Mouse (Mus musculus) frontal cortex, adult 2 months (tissue): ENCODE data around the gene Efcab11. TPM values are rescaled to one million over a fixed set of nuclear protein-coding genes. Genes with fewer than 3 reads are reported as not detected.
A peak's percentile ranks its signal among the peaks of the same experiment; 100 is the strongest.

ENCODE experiments used
- DNase-seq, 2 experiments: peaks; one replicate each; pipeline ENCODE4 v3.0.0; 2022; ENCODE audit warnings: low spot score in 1 of 2; ENCODE audit errors: extremely low spot score in 1 of 2
- polyA plus RNA-seq: library from polyadenylated mRNA; depleted of rRNA; stranded (reverse); fragments of >200 nt; gene quantifications from 2 replicates; pipeline ENCODE4 v1.2.3, GENCODE M21; 2012

Gene Efcab11
- polyA plus RNA-seq, 1 experiment: 0.20 TPM

DNA sequence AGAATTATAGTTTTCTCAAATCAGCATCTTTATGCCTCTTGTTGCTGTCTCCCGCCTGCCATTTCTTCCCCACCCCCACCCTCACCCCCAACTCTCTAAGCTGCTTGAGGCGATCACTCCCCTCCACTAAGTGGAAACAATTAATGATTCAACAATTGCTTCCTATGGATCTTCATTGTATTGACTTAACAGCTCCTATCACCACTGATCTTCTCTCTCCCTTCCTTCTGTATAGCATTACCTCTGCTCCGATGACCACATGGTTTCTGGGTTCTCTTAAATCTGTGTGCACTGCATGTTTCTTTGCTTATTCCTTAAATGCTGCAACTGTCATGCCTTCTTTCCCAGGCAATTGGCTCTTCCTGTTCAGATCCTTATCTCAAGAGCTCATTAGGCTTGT lies 120.2 kb downstream of the Efcab11 start:
- DNase-seq: no peak

DNA sequence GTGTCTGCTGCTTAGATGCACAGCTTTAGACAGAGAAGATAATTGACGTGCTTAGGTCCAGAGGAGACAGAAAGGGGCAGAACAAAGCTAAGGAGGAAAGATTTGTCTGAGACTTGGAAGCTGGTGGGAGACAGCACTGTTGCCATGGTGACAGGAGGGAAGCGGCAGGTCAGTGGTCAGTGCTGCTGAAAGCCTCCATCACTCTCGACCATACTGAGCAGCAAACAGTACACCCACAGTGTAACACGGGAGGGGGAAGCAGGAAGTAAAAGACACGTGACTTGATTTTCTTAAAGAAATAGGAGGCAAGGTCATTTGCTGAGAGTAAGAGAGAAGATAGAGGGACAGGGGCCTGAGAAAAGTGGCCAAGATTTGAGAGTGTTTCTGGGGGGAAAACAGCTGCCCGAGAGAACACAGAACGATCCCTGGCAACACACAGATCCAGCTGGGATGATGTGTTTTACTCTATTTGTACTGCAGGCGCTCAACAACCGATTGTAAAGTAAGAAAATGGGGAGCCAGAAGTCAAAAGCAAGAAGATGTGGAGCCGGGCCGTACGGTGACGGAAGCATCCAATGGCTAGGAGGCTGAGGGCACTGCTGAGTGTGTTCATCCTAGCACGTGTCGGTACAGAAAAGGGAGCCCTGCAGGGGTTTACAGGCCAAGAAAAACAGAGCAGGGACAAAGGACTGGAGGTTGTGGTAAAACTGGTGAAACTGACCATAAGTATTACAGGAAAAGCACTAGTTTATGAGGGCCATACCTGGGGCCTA lies 126.3 kb downstream of the Efcab11 start:
- DNase-seq: no peak

DNA sequence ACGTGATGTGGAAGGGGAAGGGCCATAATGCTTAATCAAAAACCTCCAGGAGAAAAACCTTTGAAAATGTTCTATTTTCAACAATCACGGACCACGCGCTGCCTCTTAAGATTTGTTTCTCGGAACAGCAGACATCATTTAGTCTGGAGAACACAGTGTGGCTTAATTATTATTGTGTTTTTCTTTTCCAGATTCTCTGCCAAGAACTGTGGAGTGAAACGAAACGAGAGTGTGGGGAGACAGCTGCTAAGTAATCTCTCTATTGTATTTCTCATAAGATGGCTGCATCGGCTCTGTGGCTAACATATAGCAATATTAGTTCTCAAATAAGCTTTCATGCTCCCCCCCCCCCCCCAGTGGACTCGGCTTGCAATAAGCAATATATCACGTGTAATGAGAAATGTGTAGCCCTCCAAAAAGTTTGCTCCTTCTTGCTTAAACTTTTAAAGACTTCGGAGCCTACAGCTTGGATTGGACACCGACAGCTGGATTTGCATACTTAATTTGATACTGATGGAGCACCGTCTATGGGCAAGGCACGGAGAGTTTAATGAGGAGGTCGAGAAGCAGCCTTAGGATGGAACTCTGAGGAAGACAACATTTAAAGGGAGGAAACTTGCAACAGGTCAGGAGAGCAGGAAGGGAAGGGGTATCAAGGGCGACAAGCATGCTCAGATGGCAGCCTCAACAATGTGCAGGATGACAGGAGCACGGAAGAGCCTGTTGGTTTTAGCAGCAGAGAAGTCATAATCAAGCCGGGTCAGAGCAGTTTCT lies 127.1 kb downstream of the Efcab11 start:
- DNase-seq: no peak

DNA sequence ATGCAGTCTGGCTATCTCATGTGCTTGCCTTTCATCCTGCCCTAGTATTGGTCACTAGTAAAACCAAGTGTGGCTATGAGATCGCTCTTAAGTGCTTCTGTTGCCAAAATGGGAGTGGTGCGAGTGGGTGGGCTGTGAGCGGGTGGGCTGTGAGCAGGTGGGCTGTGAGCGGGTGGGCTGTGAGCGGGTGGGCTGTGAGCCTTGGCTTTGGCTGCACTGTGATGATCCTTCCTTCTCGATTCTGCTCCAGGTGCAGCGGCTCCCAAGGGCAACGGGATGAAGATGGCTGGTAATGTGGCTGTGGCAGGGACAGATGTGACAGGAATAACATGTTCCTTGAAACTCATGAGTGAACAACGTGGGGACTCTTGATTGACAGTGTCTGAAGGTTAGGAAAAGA lies 128.0 kb downstream of the Efcab11 start:
- DNase-seq: no peak

DNA sequence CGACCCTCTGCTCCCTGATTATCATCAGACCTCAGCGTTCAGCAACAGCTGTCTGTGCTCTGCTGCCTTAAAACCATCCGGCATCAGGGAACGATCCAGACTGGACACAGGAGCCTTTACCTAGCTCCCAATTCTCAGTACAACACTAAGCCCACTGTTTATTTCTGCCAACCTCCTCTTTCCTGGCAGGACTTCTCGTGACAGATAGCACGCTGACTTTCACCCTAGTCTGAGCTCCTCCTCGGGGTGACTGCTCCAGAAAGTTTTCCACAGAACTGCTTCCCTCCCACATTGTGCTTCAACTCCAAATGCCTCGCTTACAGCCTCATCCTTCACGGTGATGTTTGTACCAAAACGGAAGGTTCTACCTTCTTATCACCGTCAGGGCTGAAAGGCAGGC lies 131.3 kb downstream of the Efcab11 start:
- no peak for DNase-seq

DNA sequence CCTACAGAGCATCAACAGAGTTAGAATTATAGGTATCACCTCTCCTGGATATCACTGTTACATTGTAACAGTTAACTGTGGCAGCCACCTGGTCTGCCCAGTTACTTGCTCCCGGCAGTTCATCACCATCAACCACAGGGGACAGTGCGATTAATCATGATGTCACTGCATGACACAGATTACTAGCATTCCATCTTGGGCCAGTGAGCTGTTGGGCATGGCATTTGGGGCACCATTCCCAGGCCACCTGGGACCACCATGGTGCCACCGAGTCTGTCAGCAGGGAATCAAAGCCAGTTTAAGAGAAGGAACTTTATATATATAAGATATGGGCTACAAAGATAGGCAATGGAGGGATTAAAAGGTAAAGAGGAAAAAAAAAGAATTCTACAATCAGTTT lies 134.8 kb downstream of the Efcab11 start:
- DNase-seq: no peak

DNA sequence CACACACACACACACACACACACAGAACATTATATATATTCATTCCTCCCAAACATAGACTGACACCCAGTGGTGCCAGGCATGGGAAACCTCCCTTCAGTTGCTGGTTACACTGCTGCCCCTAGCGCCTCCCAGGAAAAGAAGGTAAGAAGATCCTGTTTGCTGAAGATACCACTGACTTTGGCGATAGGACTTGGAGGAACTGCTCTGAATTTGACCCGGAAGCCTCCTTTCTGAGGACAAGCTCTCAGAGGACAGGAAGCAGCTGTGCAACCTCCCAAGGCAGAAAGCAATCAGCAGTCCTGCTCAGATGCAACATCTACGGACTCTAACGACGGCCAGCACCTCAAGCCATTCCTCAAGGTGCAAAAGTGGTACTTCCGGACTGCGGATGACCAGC lies 142.6 kb downstream of the Efcab11 start:
- no peak for DNase-seq

DNA sequence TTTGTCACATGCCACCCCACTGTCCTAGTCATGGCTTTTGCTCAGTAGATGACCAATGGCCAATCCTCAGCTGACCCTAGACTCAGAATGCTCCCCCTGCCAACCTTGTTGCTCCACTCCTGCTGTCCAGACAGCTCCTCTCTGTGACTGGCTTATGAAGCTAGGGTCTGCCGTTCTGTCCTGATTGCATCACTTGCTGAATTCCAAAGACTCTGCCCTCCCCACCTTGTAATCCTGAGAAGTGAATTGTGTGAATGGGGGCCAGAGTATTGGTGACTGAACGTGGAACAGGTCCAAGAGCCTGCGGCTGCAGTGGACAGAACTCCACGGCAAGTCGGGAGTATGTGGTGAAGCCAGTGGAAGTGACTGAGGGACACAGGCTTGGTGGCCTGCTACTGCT lies 145.0 kb downstream of the Efcab11 start:
- no peak for DNase-seq

DNA sequence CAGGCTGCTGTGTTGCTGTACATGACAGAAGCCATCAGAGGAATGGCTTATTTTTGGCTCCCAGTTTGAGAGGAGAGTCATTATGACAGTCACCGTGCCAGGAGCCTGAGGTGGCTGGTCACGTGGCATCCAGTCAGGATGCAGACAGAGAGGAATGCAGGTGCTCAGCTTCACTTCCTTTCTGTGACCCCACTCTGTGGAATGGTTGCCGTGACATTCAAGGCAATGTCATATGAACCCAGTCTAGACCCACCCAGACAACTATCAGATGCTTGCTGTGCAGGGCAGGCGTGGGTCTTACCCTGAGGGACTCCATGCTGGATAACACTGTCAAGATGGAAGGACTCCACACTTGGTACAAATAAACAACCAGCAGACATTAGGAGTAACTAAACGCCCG lies 146.0 kb downstream of the Efcab11 start:
- DNase-seq: no peak

DNA sequence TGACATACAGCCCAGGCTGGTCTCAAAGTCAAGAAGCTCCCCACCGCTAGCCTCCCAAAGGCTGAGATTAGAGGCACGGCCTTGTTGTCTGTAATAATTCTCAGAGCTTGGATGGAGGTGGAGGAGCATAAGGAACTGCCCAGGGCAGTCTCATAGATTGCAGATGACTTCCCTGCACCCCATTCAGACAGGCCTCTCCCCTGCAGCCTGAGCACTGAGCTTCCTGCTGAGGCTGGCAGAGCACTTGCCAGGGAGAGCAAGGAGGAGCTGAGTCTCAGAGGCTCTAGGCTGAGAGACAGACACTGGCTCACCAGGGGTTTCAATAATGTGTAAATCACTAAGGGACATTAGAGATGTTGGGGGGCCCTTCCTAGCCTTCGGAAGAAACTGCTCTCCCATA lies 147.3 kb downstream of the Efcab11 start:
- no peak for DNase-seq

DNA sequence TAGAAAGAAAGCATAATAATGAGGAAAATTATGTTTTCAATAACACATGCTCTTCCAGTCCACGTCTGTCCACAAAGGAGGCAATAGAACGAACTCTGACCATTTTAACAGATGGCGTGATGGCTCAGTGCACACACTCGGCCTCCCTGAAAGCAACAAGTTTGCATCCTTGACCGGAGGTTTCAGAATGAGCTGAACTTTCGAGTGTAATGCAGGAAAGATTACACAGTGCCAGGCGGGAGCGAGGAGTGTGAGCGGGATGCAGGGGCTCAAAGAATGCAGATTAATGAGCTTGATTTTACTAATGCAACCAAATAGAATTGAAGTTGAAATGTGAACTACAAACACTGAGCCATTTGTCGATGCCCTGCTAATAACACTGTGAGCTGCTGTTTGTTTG lies 149.1 kb downstream of the Efcab11 start:
- no peak for DNase-seq

DNA sequence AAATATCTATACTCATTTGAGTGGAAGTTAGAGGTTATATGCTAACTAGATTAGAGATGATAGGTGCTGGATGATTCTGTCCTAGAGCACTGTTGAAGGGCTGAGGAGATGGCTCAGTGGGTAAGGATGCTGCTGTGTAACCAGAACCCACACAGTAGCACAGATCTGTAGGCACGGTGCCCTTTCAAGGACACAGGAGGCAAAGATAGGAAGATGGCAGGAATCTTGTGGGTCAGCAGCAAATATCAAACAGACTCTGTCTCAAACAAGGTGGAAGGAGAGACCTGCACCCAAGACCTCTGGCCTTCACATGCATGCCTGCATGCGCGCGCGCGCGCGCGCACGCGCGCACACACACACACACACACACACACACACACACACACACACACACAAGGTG lies 160.0 kb downstream of the Efcab11 start:
- DNase-seq: no peak

DNA sequence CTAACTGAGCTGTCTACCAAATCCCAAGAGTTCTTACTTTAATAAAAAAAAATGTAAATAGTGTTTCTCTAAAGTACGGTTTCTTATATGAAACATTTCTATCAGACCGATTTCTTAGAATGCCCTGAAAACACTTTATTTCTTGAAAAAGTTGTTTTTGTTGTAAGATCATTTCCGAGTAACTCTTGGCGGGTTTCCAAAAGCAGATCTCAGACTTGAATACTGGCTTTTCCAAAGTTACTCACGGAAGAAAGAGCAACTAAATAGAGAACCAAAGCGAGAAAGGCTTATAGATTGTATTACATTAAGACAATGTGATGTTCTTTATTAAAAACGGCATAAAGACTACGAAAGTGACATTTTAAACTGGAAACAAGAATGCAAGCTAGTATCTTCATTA lies 160.4 kb downstream of the Efcab11 start:
- DNase-seq: no peak

DNA sequence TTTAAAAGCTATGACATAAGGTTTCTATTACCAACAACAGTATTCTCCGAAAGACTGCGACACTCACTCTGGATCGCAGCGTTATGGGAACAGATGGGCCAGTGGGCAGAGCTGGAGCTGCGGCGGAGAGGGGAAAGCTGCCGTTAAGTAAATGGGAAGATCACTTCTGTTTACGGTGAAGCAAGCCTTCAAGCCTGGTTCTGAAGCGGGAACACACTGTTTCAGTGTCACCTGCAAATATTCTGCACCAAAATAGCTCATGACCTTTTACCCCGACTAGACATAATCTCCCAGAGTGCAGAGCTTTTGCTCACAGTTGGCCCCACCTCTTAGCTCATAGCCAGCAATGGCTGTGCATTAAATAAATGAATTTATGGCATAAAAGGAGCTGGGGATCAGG lies 162.9 kb downstream of the Efcab11 start:
- peak; percentile 39 to 77 for DNase-seq

DNA sequence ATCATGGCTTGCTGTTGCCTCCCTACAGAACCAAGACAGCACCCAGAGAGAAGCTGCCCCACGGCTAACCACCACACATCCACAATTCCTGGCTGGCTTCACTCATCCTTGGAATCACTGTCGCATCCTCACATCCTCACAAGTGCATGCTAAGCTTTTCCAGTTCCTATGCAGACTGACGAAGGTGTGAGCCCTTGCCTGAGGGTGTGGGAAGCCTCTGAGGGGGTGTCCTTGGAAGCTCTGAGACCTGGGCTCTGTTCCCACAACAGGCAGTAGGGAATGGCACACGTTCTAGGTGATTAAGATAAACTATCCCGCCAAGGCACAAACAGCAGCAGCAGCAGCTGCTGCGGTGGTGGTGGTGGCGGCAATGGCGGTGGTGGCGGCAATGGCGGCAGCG lies 164.5 kb downstream of the Efcab11 start:
- DNase-seq: peak in 1 of 2 experiments; percentile 49

DNA sequence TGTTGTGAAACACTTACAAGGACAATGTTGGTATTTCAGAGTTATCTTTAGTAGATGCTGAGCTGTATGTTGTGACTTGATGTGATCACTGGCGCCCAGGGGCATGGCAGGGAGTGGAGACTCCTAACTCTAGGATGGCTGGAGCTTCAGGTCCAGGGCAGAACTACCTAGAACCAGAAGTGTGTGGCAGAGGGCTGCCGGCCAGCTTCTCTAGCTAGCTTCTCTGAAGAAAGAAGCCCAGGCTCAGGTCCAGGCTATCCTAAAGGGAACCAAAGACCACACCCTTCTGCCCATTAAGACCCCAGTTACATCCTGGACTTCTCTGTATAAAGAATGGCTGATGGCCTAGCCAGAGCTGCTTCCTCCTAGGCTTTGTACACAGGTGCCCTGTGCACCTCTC lies 166.1 kb downstream of the Efcab11 start:
- DNase-seq: no peak

DNA sequence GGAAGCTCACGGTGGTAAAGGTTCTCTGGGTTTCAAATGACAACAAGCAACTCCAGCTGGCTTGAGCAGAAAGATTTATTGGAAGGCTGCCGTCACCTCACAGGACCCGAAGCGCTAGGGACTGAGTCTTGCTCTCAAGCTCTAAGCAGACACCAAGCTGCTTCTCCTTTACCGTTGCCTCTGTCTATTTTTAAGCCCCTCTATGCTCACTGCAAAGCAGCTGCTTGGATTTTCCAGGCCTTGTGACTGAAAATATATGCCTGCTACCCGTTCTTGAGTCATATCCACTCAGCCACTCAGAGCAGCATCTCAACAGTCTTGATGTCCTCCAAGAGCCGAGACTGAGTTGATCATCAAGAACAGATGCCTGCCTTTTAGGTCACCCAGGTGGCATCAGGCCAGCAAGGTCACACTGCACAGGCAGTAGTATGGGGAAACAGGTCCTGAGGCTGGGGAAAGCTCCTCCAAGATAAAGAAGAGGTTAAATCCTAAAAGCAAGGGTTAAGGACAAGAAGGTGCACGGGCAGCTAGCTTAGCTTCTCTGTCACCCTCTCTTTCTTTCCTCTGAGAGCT lies 168.1 kb downstream of the Efcab11 start:
- DNase-seq: peak; percentile 41 to 57

DNA sequence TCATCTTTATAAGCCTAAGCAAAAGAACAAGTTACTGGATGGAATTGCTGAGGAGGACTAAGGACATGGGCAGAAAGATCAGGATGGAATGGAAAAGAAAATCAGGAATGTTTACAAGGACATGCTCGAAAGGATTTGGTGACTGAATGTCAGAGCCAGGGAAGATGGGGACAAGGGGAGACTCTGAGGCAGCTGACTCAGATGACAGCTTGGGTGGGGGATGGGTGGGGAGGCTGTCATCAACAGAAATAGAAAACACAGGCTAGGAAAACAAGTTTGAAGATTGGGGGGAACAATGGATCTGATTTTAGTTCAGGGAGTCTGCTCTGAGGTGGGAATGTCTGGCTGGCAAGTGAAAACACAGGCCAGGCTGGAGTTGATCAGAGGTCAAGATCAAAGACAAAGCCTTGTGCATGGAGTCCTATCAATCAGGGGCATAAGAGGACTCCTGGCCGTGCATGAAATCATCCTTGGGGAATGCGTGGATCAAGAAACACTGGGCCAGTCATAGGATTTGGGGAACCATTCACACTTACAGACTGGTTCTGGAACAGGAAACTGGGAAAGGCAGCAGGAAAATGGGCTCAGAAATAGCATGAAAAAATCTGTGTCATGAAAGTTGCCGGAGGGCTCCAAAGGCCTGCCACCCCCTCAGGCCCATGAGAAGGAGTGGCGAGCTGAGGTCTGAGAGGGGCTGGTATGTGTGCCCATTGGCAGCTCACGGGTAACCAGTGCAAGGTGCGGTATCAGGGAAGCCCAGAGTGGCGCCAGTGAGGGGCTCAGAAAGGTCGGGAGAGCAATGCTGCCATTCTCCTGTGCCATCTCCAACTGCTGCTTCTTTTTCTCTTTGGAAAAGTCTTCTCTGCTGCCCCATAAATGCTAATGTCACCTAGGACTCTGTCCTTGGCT lies 168.9 kb downstream of the Efcab11 start:
- DNase-seq: no peak

DNA sequence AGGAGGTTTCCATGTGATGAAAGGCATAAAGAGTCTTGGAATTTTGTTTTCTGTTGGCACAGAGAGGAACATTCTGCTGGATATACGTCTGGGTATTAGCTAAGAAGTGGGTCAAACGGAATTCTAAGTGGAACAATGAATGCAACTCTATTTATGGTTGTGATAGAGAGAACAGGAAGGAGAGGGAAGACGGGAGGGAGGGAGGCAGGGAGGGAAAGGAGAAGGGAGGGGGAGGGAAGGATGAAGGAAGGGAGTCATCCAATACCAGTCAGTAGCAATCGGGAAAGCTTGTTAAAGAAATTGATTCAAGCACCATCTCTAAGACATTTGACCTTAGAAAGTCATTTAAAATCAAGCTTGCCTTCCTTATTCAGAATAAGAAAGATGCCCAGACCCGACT lies 172.0 kb downstream of the Efcab11 start:
- no peak for DNase-seq

DNA sequence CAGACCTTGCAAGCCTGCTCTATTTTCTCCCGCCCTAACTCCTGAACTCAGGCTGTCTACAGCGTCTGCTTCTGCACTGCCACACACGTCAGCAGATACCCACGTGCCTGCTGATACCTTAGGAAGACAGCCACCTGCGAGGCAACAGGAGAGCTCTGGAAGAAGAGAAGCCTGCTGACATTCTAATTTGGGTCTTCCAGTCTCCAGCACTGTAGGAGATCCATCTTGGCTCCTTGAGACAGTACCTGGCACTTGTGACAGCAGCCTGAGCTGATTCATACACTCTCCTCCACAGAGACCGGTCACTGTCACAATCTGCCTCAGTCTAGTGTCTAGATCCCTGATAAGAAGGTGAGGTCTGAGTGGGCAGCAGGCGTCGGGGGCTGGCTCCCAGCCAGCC lies 182.0 kb downstream of the Efcab11 start:
- no peak for DNase-seq

DNA sequence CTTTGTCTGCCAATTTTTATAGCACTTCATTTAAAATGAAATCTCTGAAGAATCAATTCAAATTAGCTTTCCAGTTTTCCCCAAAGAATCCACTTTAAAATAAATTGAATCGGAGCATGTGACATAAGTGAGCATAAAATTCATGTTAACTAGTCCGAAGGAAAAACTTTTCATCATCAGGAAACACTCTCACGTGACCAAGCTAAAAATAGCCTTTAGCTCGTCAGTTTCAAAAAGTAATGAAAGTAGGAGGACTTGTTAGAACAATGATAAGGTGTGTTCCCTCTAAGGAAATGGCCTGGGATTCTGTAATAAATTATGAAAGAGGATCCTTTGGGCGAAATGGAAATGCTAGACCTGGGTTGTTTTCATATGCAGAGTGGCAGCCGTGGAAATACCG lies 183.9 kb downstream of the Efcab11 start:
- DNase-seq: no peak
